Mouse (Mus musculus) midbrain, embryonic 15.5 days (tissue): ENCODE data around the gene Tbc1d10c. TPM values are rescaled to one million over a fixed set of nuclear protein-coding genes. Genes with fewer than 3 reads are reported as not detected.
A peak's percentile ranks its signal among the peaks of the same experiment; 100 is the strongest.

Experiments
- ATAC-seq: fragments of 200-750 bp; cut with Nextera tagmentation; replicated peaks from 2 replicates; pipeline ENCODE4 v1.8.0; 2017; ENCODE audit warnings: moderate TSS enrichment
- H3K27ac ChIP-seq: fragments of 300-500 bp; sonication (generic); 2 replicates; pipeline ENCODE4 v1.5.1; 2015; ENCODE audit warnings: mild to moderate bottlenecking, inconsistent platforms
- H3K27me3 ChIP-seq: fragments of 300-500 bp; sonication (generic); replicated peaks from 2 replicates; pipeline ENCODE4 v1.6.1; 2015; ENCODE audit warnings: inconsistent platforms
- H3K36me3 ChIP-seq: fragments of 300-500 bp; sonication (generic); replicated peaks from 2 replicates; pipeline ENCODE4 v1.6.1; 2015; ENCODE audit warnings: inconsistent platforms
- H3K4me1 ChIP-seq: fragments of 300-500 bp; sonication (generic); 2 replicates; pipeline ENCODE4 v1.6.1; 2015; ENCODE audit warnings: inconsistent platforms
- H3K4me2 ChIP-seq: fragments of 300-500 bp; sonication (generic); 2 replicates; pipeline ENCODE4 v1.6.1; 2015; ENCODE audit warnings: inconsistent platforms, mild to moderate bottlenecking, moderate library complexity
- H3K4me3 ChIP-seq: fragments of 300-500 bp; sonication (generic); 2 replicates; pipeline ENCODE4 v1.5.1; 2015; ENCODE audit warnings: mild to moderate bottlenecking, inconsistent platforms
- H3K9ac ChIP-seq: fragments of 300-500 bp; sonication (generic); 2 replicates; pipeline ENCODE4 v1.6.1; 2015; ENCODE audit warnings: mild to moderate bottlenecking, inconsistent platforms
- H3K9me3 ChIP-seq: fragments of 300-500 bp; sonication (generic); 2 replicates; pipeline ENCODE4 v1.6.1; 2016; ENCODE audit warnings: inconsistent platforms
- WGBS: fragments of 180-500 bp; shearing (Covaris S2); methylation state at CpG from one replicate; pipeline ENCODE4 v1.1.7; 2015; ENCODE audit warnings: mixed read lengths; 5-methylcytosine and 5-hydroxymethylcytosine counted together
- polyA plus RNA-seq: library from polyadenylated mRNA; unstranded; fragments of >200 nt; fragmentation: Nextera tagmentation; extraction: Ambion mirVana; gene quantifications from 2 replicates; pipeline ENCODE4 v1.2.1, GENCODE M21; 2015

Tbc1d10c gene
- polyA plus RNA-seq, 1 experiment from 2014 or later, result 0.93 TPM

GRCm38 (mm10) chr19:4164100-4164499, 27.0 kb downstream of the Tbc1d10c start:
- no peak for ATAC-seq
- H3K4me1 ChIP-seq, result peaks cover 21% of the 10 kb centered on the region
- H3K36me3 ChIP-seq, result peaks cover 9% of the 10 kb centered on the region
- no peaks in the 10 kb centered on the region for H3K27me3 ChIP-seq
- no peak overlapping the region for H3K4me3 ChIP-seq
- WGBS, result 84% methylated on average over 3 of the region's 3 CpGs
- no peak overlapping the region for H3K9ac ChIP-seq
- H3K4me2 ChIP-seq, result no peak overlapping the region
- no peaks in the 10 kb centered on the region for H3K9me3 ChIP-seq
- H3K27ac ChIP-seq, result 0 out of 2 replicates have a peak overlapping the region, but pooled peaks have one; percentile 84

DNA sequence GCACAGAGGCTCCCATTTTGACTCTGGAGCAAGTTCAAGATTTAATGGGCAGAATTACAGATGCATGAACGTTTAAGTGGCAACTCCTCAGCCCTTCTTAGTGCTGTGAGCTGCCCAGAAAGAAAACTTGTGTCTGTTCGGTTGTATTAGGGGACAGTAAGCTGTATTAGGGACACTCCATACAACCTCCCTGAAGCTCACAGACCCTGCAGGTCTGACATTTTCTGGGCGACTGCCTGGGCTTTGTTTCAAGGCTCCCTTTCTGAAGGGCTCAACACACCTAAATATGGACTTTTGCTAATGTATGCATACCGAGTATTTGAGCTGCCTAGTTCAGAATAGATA, 27.6 kb downstream of the Tbc1d10c start:
- peak; percentile 18 for ATAC-seq

GRCm38 (mm10) chr19:4162646-4163542, 28.2 kb downstream of the Tbc1d10c start, which contains the start of gene Rps6kb2:
TSS of gene Rps6kb2 (minus strand) at chr19:4163354.
- H3K27me3 ChIP-seq, result no peaks in the 10 kb centered on the region
- H3K4me3 ChIP-seq, result peak within 1 kb of the TSS; percentile 66
- no peaks in the 10 kb centered on the region for H3K9me3 ChIP-seq
- peaks cover 21% of the 10 kb centered on the region for H3K4me1 ChIP-seq
- H3K9ac ChIP-seq, result peak within 1 kb of the TSS; percentile 70
- 6% methylated on average over 42 of the region's 42 CpGs for WGBS
- H3K36me3 ChIP-seq, result peaks cover 18% of the 10 kb centered on the region
- H3K27ac ChIP-seq, result peak within 1 kb of the TSS; percentile 84
- H3K4me2 ChIP-seq, result peak within 1 kb of the TSS; percentile 92
- peak; percentile 89 for ATAC-seq

More for the DNA sequence above, 27.6 kb downstream of the Tbc1d10c start:
- 31% methylated on average over 4 of the region's 4 CpGs for WGBS
- Histone ChIP-seq H3K9me3 (no peaks in the 10 kb centered on the region), H3K27me3 (no peaks in the 10 kb centered on the region), H3K4me1 (peaks cover 21% of the 10 kb centered on the region), H3K9ac (peak overlapping the region; percentile 70), H3K4me2 (peak overlapping the region; percentile 92), H3K36me3 (peaks cover 15% of the 10 kb centered on the region), H3K4me3 (peak overlapping the region; percentile 66), H3K27ac (peak overlapping the region; percentile 84)

DNA sequence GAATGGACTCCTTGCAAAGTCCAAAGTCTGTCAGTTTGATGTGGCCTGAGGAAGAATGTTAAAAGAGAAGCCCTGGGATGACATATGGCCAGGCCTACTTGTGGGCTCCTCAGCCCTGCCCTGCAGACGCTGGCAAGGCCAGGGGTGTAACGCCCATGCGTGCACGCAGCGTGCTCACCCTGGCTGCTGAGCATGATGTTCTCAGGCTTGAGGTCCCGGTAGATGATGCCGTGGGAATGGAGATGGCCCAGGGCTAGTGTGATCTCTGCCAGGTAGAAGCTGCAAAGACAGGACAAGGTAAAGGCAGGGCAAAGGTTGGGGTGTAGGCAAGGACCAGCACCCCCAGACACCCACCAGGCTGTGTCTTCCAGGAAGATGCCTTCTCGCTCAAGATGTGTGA, 32.0 kb downstream of the Tbc1d10c start:
- H3K9me3 ChIP-seq, result no peaks in the 10 kb centered on the region
- no peaks in the 10 kb centered on the region for H3K27me3 ChIP-seq
- 96% methylated on average over 8 of the region's 8 CpGs for WGBS
- ATAC-seq, result no peak
- H3K4me1 ChIP-seq, result peaks cover 19% of the 10 kb centered on the region
- H3K4me2 ChIP-seq, result no peak overlapping the region
- no peak overlapping the region for H3K9ac ChIP-seq
- no peak overlapping the region for H3K27ac ChIP-seq
- H3K4me3 ChIP-seq, result no peak overlapping the region
- H3K36me3 ChIP-seq, result peaks cover 37% of the 10 kb centered on the region

DNA sequence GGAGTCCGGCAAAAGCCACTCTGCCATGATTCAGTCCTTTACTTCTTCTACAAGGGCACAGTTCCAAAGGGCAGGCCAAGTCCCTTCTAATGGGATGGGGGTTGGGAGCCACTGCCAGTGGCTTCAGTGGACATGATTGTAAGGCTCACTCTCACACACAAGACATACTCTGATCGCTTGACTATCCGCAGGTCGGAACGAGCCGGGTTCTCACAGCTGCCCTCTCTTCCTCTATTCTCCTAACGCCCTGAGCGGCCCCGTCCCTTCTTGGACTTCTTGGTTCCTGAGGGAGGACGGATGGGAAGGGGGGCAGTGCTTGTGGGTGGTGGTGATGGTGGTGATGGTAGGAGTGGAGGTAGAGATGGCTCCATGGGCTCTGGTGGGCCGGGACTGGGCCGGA, 34.3 kb downstream of the Tbc1d10c start:
- no peak overlapping the region for H3K27ac ChIP-seq
- H3K4me3 ChIP-seq, result no peak overlapping the region
- peaks cover 2% of the 10 kb centered on the region for H3K4me1 ChIP-seq
- H3K36me3 ChIP-seq, result peaks cover 37% of the 10 kb centered on the region
- 86% methylated on average over 12 of the region's 12 CpGs for WGBS
- H3K9ac ChIP-seq, result no peak overlapping the region
- no peaks in the 10 kb centered on the region for H3K9me3 ChIP-seq
- H3K27me3 ChIP-seq, result no peaks in the 10 kb centered on the region
- H3K4me2 ChIP-seq, result no peak overlapping the region
- ATAC-seq, result no peak

DNA sequence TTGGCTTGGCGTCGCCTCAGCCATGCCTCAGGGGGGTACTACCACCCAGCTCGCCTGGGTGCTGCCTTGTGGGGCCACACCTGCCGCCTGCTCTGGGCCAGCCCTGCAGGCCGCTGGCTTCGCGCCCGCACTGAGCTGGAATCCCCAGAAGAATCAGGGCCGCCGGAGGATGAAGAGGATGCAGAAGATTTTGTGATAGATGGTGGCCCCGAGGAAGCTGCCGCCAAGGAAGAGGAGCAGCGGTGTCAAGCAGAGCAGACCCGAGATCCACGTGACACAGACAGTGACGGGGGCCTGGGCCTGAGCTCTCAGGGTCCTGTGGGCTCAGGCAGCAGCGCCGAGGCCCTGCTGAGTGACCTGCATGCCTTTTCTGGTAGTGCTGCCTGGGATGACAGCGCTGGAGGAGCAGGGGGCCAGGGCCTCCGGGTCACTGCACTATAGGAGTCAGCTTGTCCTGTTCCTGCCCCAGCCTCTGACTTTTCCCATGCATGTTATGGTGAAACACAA, 35.0 kb downstream of the Tbc1d10c start:
- no peaks in the 10 kb centered on the region for H3K9me3 ChIP-seq
- no peak overlapping the region for H3K4me3 ChIP-seq
- H3K27ac ChIP-seq, result no peak overlapping the region
- no peaks in the 10 kb centered on the region for H3K27me3 ChIP-seq
- no peaks in the 10 kb centered on the region for H3K4me1 ChIP-seq
- no peak overlapping the region for H3K4me2 ChIP-seq
- H3K9ac ChIP-seq, result no peak overlapping the region
- WGBS, result 69% methylated on average over 20 of the region's 20 CpGs
- ATAC-seq, result no peak
- H3K36me3 ChIP-seq, result peaks cover 37% of the 10 kb centered on the region

DNA sequence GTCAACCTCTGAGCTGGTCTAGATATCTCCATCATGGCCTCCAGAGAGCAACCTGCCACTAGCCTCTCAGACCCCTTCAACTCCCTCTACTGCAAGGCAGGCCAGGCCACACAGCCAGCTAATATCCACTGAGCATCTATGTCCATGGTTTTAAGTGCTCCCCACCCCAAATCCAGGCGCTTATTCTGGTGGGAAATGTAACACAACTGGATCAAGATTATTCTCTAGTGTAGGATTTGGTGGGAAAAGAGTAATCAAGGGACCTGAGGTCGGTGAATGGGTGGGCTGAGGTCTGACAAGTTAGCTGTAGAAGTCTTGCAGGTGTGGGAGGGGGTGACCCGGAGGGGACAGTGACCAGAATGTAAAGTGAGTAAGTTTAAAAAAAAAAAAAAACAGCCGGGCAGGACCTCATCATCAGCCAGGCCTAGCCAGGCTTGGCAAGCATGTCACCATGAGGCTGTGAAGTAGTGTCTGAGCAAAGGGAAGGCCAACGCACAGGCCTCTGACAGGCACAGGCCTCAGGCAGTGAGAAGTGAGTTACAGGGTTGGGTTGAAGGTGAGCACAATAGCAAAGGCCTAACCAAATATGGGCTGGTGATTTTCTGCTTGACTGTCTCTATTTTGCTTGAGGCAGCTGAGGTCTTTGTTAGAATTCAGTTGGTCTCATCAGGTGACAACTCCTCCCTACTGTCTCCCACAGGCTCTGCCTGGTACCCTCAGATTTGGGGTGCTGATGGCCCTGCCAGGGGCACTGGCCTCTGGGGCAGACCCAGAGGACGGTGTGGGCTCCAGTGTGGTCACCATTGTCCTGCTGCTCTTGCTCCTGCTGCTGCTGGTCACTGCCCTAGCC, 35.6 kb downstream of the Tbc1d10c start:
- Histone ChIP-seq H3K4me3 (no peak overlapping the region), H3K4me2 (no peak overlapping the region), H3K9ac (no peak overlapping the region), H3K27me3 (no peaks in the 10 kb centered on the region), H3K4me1 (no peaks in the 10 kb centered on the region), H3K27ac (no peak overlapping the region), H3K9me3 (no peaks in the 10 kb centered on the region), H3K36me3 (peaks cover 37% of the 10 kb centered on the region)
- ATAC-seq, result no peak
- 70% methylated on average over 6 of the region's 6 CpGs for WGBS

- H3K4me1 ChIP-seq, result peaks cover 5% of the 10 kb centered on the region
- no peaks in the 10 kb centered on the region for H3K27me3 ChIP-seq
- no peaks in the 10 kb centered on the region for H3K9me3 ChIP-seq
- WGBS, result 87% methylated on average over 13 of the region's 13 CpGs
- no peak overlapping the region for H3K27ac ChIP-seq
- no peak for ATAC-seq
- peaks cover 37% of the 10 kb centered on the region for H3K36me3 ChIP-seq
- H3K4me3 ChIP-seq, result no peak overlapping the region
- H3K4me2 ChIP-seq, result no peak overlapping the region
- no peak overlapping the region for H3K9ac ChIP-seq
Measured at GRCm38 (mm10) chr19:4154437-4155222, 36.5 kb downstream of the Tbc1d10c start.

- 72% methylated on average over 11 of the region's 11 CpGs for WGBS
- Histone ChIP-seq H3K27ac (no peak within 1 kb of the TSS), H3K9ac (no peak within 1 kb of the TSS), H3K4me2 (no peak within 1 kb of the TSS), H3K9me3 (no peaks in the 10 kb centered on the region), H3K27me3 (no peaks in the 10 kb centered on the region), H3K4me1 (peaks cover 14% of the 10 kb centered on the region), H3K4me3 (no peak within 1 kb of the TSS), H3K36me3 (peaks cover 26% of the 10 kb centered on the region)
- ATAC-seq, result no peak
Measured at GRCm38 (mm10) chr19:4153232-4153654, 37.8 kb downstream of the Tbc1d10c start, which contains the start of gene Ptprcap. TSS of gene Ptprcap (plus strand) at chr19:4153604.

GRCm38 (mm10) chr19:4152445-4153231, 38.4 kb downstream of the Tbc1d10c start:
- Histone ChIP-seq H3K27me3 (no peaks in the 10 kb centered on the region), H3K4me3 (no peak overlapping the region), H3K9ac (no peak overlapping the region), H3K27ac (no peak overlapping the region), H3K36me3 (peaks cover 26% of the 10 kb centered on the region), H3K9me3 (no peaks in the 10 kb centered on the region), H3K4me2 (no peak overlapping the region), H3K4me1 (peaks cover 20% of the 10 kb centered on the region)
- 86% methylated on average over 8 of the region's 8 CpGs for WGBS
- ATAC-seq, result no peak

DNA sequence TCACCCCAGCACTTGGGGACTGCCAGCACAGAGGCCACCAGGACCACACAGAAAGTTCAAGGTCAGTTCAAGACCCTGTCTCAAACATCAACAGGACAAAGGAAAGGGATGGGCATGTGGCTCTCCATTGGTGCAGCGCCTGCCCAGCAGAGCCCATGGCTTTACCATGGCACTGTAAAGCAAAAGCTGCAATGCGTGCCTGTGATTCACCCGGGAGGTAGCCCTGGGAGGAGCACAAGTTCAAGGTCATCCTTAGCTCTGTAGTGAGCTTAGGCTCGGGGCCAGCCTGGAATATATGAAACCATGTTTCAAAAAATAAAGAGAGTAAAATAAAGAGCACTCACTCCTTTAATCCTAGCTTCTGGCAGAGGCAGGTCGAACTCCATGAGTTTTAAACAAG, 39.2 kb downstream of the Tbc1d10c start:
- ATAC-seq, result no peak
- Histone ChIP-seq H3K4me1 (peaks cover 22% of the 10 kb centered on the region), H3K9ac (no peak overlapping the region), H3K27ac (no peak overlapping the region), H3K27me3 (no peaks in the 10 kb centered on the region), H3K4me3 (no peak overlapping the region), H3K36me3 (peaks cover 20% of the 10 kb centered on the region), H3K4me2 (no peak overlapping the region), H3K9me3 (no peaks in the 10 kb centered on the region)
- 85% methylated on average over 5 of the region's 5 CpGs for WGBS
